Mouse (Mus musculus) gastrocnemius, adult 8-10 months (tissue): ENCODE results near the gene Gucy2f. TPM values are rescaled to one million over a fixed set of nuclear protein-coding genes. Genes with fewer than 3 reads are reported as not detected.

Source experiments
- total RNA-seq, 4 experiments: library from RNA; stranded (reverse); gene quantifications; 2 replicates each; pipeline ENCODE4 v1.2.4; 2022

Gene Gucy2f
- total RNA-seq, 4 experiments from 2014 or later: not detected

Other genes starting within 250 kb of the Gucy2f start
- gene Nxt2, start 29.8 kb upstream of the Gucy2f start, total RNA-seq: 1 to 10 TPM; 2.7 to 3.6 (median 2.9) TPM
- under 1 TPM in 3 of 4 experiments, not detected in 1; 0.15 to 0.49 (median 0.19) TPM for gene Kcne1l, start 109.4 kb upstream of the Gucy2f start, total RNA-seq
- gene Acsl4, start 193.6 kb upstream of the Gucy2f start, total RNA-seq: 10 to 100 TPM; 18.9 to 23.2 (median 21.6) TPM